Mouse (Mus musculus): Measurements from ENCODE around the gene Msrb3. TPM values are rescaled to one million over a fixed set of nuclear protein-coding genes. Genes with fewer than 3 reads are reported as not detected.

The Msrb3 gene
- total and polyA plus RNA-seq, 3 experiments = 0.05 TPM; not detected in 2

GRCm38 (mm10) chr10:120883732-120884131 lies 15.2 kb downstream of the Msrb3 start:
- TF ChIP-seq CTCF (IDR thresholded peaks at IDR 0.05; ENCODE audit: low read depth, low read length) (no peak), TAL1 (conservative IDR thresholded peaks at IDR 0.05; ENCODE audit: low read depth, low read length) (no peak), POLR2AphosphoS5 (IDR thresholded peaks at IDR 0.05; ENCODE audit: insufficient replicate concordance, low read depth, low read length) (no peak), GATA1 (IDR thresholded peaks at IDR 0.05; ENCODE audit: borderline replicate concordance, low read length) (no peak), GATA2 (IDR thresholded peaks at IDR 0.05; ENCODE audit: borderline replicate concordance, low read depth, low read length) (no peak)
- peaks cover 22% of the 10 kb centered on the region for H3K9me3 ChIP-seq (replicated peaks)
- ATAC-seq (ENCODE audit: extremely low read depth, insufficient number of reproducible peaks, low FRiP score, poor library complexity, severe bottlenecking) (no peak), DNase-seq (ENCODE audit: low spot score) (no peak)
- H3K4me1 ChIP-seq (ENCODE audit: insufficient read depth, low read depth, low read length) = no peaks in the 10 kb centered on the region
- H3K4me3 ChIP-seq (ENCODE audit: low read depth, low read length) = no peak overlapping the region
- no peaks in the 10 kb centered on the region for H3K36me3 ChIP-seq (replicated peaks)
- H3K27me3 ChIP-seq (ENCODE audit: insufficient read depth, low read length) = no peaks in the 10 kb centered on the region

- peaks cover 18% of the 10 kb centered on the region for H3K9me3 ChIP-seq (replicated peaks)
- no peak for ATAC-seq (ENCODE audit: extremely low read depth, insufficient number of reproducible peaks, low FRiP score, poor library complexity, severe bottlenecking)
- H3K27me3 ChIP-seq (ENCODE audit: insufficient read depth, low read length) = no peaks in the 10 kb centered on the region
- TF ChIP-seq CTCF (IDR thresholded peaks at IDR 0.05; ENCODE audit: low read depth, low read length) = no peak
- TF ChIP-seq POLR2AphosphoS5 (IDR thresholded peaks at IDR 0.05; ENCODE audit: insufficient replicate concordance, low read depth, low read length) = no peak
- TF ChIP-seq GATA1 (IDR thresholded peaks at IDR 0.05; ENCODE audit: borderline replicate concordance, low read length) = no peak
- no peak for TF ChIP-seq GATA2 (IDR thresholded peaks at IDR 0.05; ENCODE audit: borderline replicate concordance, low read depth, low read length)
- no peak for TF ChIP-seq TAL1 (conservative IDR thresholded peaks at IDR 0.05; ENCODE audit: low read depth, low read length)
- H3K4me3 ChIP-seq (ENCODE audit: low read depth, low read length) = no peak overlapping the region
- H3K4me1 ChIP-seq (ENCODE audit: insufficient read depth, low read depth, low read length) = no peaks in the 10 kb centered on the region
- no peaks in the 10 kb centered on the region for H3K36me3 ChIP-seq (replicated peaks)
- no peak for DNase-seq (ENCODE audit: low spot score)
These were observed 15.9 kb downstream of the Msrb3 start for GRCm38 (mm10) chr10:120883069-120883415.

GRCm38 (mm10) chr10:120882347-120883068 lies 16.4 kb downstream of the Msrb3 start:
- no peak overlapping the region for H3K4me3 ChIP-seq (ENCODE audit: low read depth, low read length)
- ATAC-seq (ENCODE audit: extremely low read depth, insufficient number of reproducible peaks, low FRiP score, poor library complexity, severe bottlenecking) = no peak
- DNase-seq (ENCODE audit: low spot score) = no peak

GRCm38 (mm10) chr10:120876549-120877270 lies 22.2 kb downstream of the Msrb3 start:
- Histone ChIP-seq H3K27me3 (ENCODE audit: insufficient read depth, low read length) (no peaks in the 10 kb centered on the region), H3K9me3 (replicated peaks) (peaks cover 11% of the 10 kb centered on the region; the same call in 1 of the 2 replicates), H3K4me3 (ENCODE audit: low read depth, low read length) (no peak overlapping the region), H3K36me3 (replicated peaks) (no peaks in the 10 kb centered on the region), H3K4me1 (ENCODE audit: insufficient read depth, low read depth, low read length) (no peaks in the 10 kb centered on the region)
- TF ChIP-seq GATA1 (IDR thresholded peaks at IDR 0.05; ENCODE audit: borderline replicate concordance, low read length) = no peak
- no peak for TF ChIP-seq TAL1 (conservative IDR thresholded peaks at IDR 0.05; ENCODE audit: low read depth, low read length)
- no peak for TF ChIP-seq POLR2AphosphoS5 (IDR thresholded peaks at IDR 0.05; ENCODE audit: insufficient replicate concordance, low read depth, low read length)
- TF ChIP-seq CTCF (IDR thresholded peaks at IDR 0.05; ENCODE audit: low read depth, low read length) = no peak
- no peak for TF ChIP-seq GATA2 (IDR thresholded peaks at IDR 0.05; ENCODE audit: borderline replicate concordance, low read depth, low read length)
- ATAC-seq (ENCODE audit: extremely low read depth, insufficient number of reproducible peaks, low FRiP score, poor library complexity, severe bottlenecking) (no peak), DNase-seq (ENCODE audit: low spot score) (no peak)

More at GRCm38 (mm10) chr10:120882347-120883068, 16.4 kb downstream of the Msrb3 start:
- TF ChIP-seq GATA2 (IDR thresholded peaks at IDR 0.05; ENCODE audit: borderline replicate concordance, low read depth, low read length) = no peak
- TF ChIP-seq CTCF (IDR thresholded peaks at IDR 0.05; ENCODE audit: low read depth, low read length) = no peak
- TF ChIP-seq GATA1 (IDR thresholded peaks at IDR 0.05; ENCODE audit: borderline replicate concordance, low read length) = no peak
- no peak for TF ChIP-seq TAL1 (conservative IDR thresholded peaks at IDR 0.05; ENCODE audit: low read depth, low read length)
- no peak for TF ChIP-seq POLR2AphosphoS5 (IDR thresholded peaks at IDR 0.05; ENCODE audit: insufficient replicate concordance, low read depth, low read length)
- Histone ChIP-seq H3K4me1 (ENCODE audit: insufficient read depth, low read depth, low read length) (no peaks in the 10 kb centered on the region), H3K27me3 (ENCODE audit: insufficient read depth, low read length) (no peaks in the 10 kb centered on the region), H3K9me3 (replicated peaks) (peaks cover 16% of the 10 kb centered on the region), H3K36me3 (replicated peaks) (no peaks in the 10 kb centered on the region)

- H3K36me3 ChIP-seq (replicated peaks) = no peaks in the 10 kb centered on the region
- no peak overlapping the region for H3K4me3 ChIP-seq (ENCODE audit: low read depth, low read length)
- DNase-seq (ENCODE audit: low spot score) (no peak), ATAC-seq (ENCODE audit: extremely low read depth, insufficient number of reproducible peaks, low FRiP score, poor library complexity, severe bottlenecking) (no peak; the same call in none of the 2 replicates)
- TF ChIP-seq TAL1 (conservative IDR thresholded peaks at IDR 0.05; ENCODE audit: low read depth, low read length) (no peak), CTCF (IDR thresholded peaks at IDR 0.05; ENCODE audit: low read depth, low read length) (peak; percentile 42)
- H3K9me3 ChIP-seq (replicated peaks) = peaks cover 14% of the 10 kb centered on the region
- no peaks in the 10 kb centered on the region for H3K27me3 ChIP-seq (ENCODE audit: insufficient read depth, low read length)
- no peaks in the 10 kb centered on the region for H3K4me1 ChIP-seq (ENCODE audit: insufficient read depth, low read depth, low read length)
These were observed 23.0 kb downstream of the Msrb3 start for GRCm38 (mm10) chr10:120875672-120876463.

- TF ChIP-seq CTCF (IDR thresholded peaks at IDR 0.05; ENCODE audit: low read depth, low read length) (no peak), GATA2 (IDR thresholded peaks at IDR 0.05; ENCODE audit: borderline replicate concordance, low read depth, low read length) (no peak), POLR2AphosphoS5 (IDR thresholded peaks at IDR 0.05; ENCODE audit: insufficient replicate concordance, low read depth, low read length) (no peak), TAL1 (conservative IDR thresholded peaks at IDR 0.05; ENCODE audit: low read depth, low read length) (no peak), GATA1 (IDR thresholded peaks at IDR 0.05; ENCODE audit: borderline replicate concordance, low read length) (no peak)
- ATAC-seq (ENCODE audit: extremely low read depth, insufficient number of reproducible peaks, low FRiP score, poor library complexity, severe bottlenecking) = no peak
- no peak for DNase-seq (ENCODE audit: low spot score)
- H3K27me3 ChIP-seq (ENCODE audit: insufficient read depth, low read length) = no peaks in the 10 kb centered on the region
- H3K4me1 ChIP-seq (ENCODE audit: insufficient read depth, low read depth, low read length) = no peaks in the 10 kb centered on the region
- H3K4me3 ChIP-seq (ENCODE audit: low read depth, low read length) = no peak overlapping the region
- no peaks in the 10 kb centered on the region for H3K36me3 ChIP-seq (replicated peaks)
- H3K9me3 ChIP-seq (replicated peaks) = peaks cover 15% of the 10 kb centered on the region
These were observed 24.6 kb downstream of the Msrb3 start for GRCm38 (mm10) chr10:120874261-120874660.

Measured in G1E (cell line).